9 mouse cellular contexts compared by ENCODE assay signal in the genomic region with DNA sequence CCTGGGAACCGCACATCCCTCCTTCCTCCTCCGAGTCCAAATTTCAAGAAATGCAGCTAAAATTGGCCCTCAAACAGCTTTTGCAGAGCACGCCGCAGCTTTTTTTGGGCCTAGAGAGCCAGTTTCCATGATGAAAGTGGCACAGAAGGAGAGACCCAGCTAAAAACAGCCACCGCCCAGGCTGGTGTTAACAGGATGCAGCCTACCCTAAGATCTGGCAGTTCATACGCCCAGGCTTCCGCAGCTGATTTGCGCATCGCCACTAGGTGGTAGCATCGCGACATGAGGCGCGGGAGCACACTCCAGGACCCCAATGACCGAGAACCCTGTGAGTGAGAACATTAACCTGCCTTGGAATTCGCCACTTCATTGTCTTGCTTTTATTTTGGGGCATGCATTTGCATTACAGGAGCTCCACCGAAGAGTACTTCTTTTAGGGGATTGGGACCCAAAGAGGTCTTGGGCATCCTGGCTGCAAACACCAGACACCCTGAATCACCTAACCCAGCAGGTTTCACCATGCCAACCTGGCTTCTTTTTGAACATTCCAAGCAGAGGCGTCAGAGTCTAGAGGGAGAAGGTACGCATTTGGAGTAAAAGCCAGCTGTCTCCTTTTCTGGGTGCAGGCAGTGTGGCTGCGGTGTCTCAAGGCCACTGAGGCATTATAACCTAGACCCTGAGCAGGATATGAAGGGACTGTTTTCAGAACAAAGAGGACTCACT.
DNase-seq lines count a peak whose midpoint lies in the region; ATAC-seq lines count a peak whose summit lies in the region.
"Had no signal": no experiment of that assay in that cellular context is flagged by ENCODE, and none has a peak within 500 bp of the region (broad histone marks: within the 10 kb centered on the region; RNA-seq: fewer than 3 reads in every experiment).

No protein-coding gene starts in this region.

- no peaks in the 10 kb centered on the region for H3K9me3 ChIP-seq in hindbrain, embryonic 11.5 days (ENCODE audit: control insufficient read depth, low read length)

- no peaks in the 10 kb centered on the region for H3K27me3 ChIP-seq in hindbrain, embryonic 11.5 days (ENCODE audit: control insufficient read depth, insufficient read depth, low read length)

- no peak overlapping the region for H3K27ac ChIP-seq in hindbrain, embryonic 11.5 days (ENCODE audit: low read depth, low read length)
- H3K27ac ChIP-seq: macrophage had no signal

- ATAC-seq in hindbrain, embryonic 11.5 days (ENCODE audit: low FRiP score), result peak; percentile 75

- H3K9ac ChIP-seq in hindbrain, embryonic 11.5 days (ENCODE audit: low read depth, low read length), result no peak overlapping the region

- H3K36me3 ChIP-seq in hindbrain, embryonic 11.5 days (ENCODE audit: control insufficient read depth, insufficient read depth, low read length), result no peaks in the 10 kb centered on the region

- DNase-seq in NIH3T3 (ENCODE audit: low read depth), result peak; percentile 86
- DNase-seq in cerebellum, adult 8-10 months, result peak; percentile 67
- peak; percentile 80 to 88 for DNase-seq in frontal cortex, postnatal 10 days (ENCODE audit: low spot score in 2 of 2)
- peak; percentile 90 for DNase-seq in hindbrain, embryonic 11.5 days (ENCODE audit: low spot score)
- peak; percentile 93 for DNase-seq in layer of hippocampus, adult 9-11 months
- DNase-seq in lung, postnatal 14 days, result peak; percentile 79
- DNase-seq in right cerebral cortex, adult 2 months (ENCODE audit: low spot score in 2 of 2), result peak; percentile 94 to 96
- DNase-seq in urinary bladder, postnatal 4 days (ENCODE audit: low spot score in 2 of 2), result peak; percentile 54 to 78

- no peak overlapping the region for H3K4me2 ChIP-seq in hindbrain, embryonic 11.5 days (replicated peaks; ENCODE audit: low read depth, low read length)

- H3K4me1 ChIP-seq in hindbrain, embryonic 11.5 days (replicated peaks; ENCODE audit: control insufficient read depth, insufficient read depth, low read length), result no peaks in the 10 kb centered on the region

- WGBS in hindbrain, embryonic 11.5 days, result 24% methylated on average over 19 of the region's 19 CpGs

- no peak overlapping the region for H3K4me3 ChIP-seq in hindbrain, embryonic 11.5 days (ENCODE audit: low read depth, low read length)
